Mouse (Mus musculus) forebrain, postnatal 0 days (tissue): ENCODE measurements around the gene Spon2. TPM values are rescaled to one million over a fixed set of nuclear protein-coding genes. Genes with fewer than 3 reads are reported as not detected.

Experiments used
- ATAC-seq: fragments of 200-750 bp; cut with Nextera tagmentation; 2 replicates; pipeline ENCODE4 v1.8.0; 2017; ENCODE audit warnings: mild to moderate bottlenecking, moderate library complexity
- DNase-seq: peaks from one replicate; pipeline ENCODE4 v3.0.0-alpha.2; 2015
- H3K27ac ChIP-seq: fragments of 300-500 bp; sonication (generic); 2 replicates; pipeline ENCODE4 v1.5.1; 2014; ENCODE audit warnings: low read depth, mild to moderate bottlenecking, antibody characterized with exemption, low read length, moderate library complexity, mixed read lengths
- H3K27me3 ChIP-seq: fragments of 300-500 bp; sonication (generic); 2 replicates; pipeline ENCODE4 v1.6.1; 2014; ENCODE audit warnings: mild to moderate bottlenecking, low read length, mixed read lengths; ENCODE audit not compliant: insufficient read depth
- H3K36me3 ChIP-seq: fragments of 300-500 bp; sonication (generic); 2 replicates; pipeline ENCODE4 v1.6.1; 2014; ENCODE audit warnings: mild to moderate bottlenecking, moderate library complexity; ENCODE audit not compliant: insufficient read depth
- H3K4me1 ChIP-seq: fragments of 300-500 bp; sonication (generic); 2 replicates; pipeline ENCODE4 v1.6.1; 2014; ENCODE audit warnings: antibody characterized with exemption; ENCODE audit not compliant: insufficient read depth
- H3K4me2 ChIP-seq: fragments of 300-500 bp; sonication (generic); 2 replicates; pipeline ENCODE4 v1.6.1; 2014; ENCODE audit warnings: low read depth, mild to moderate bottlenecking, moderate library complexity
- H3K4me3 ChIP-seq: fragments of 300-500 bp; sonication (generic); 2 replicates; pipeline ENCODE4 v1.5.1; 2014; ENCODE audit warnings: low read depth, low read length, mixed read lengths
- H3K9ac ChIP-seq: fragments of 300-500 bp; sonication (generic); 2 replicates; pipeline ENCODE4 v1.6.1; 2014; ENCODE audit warnings: mild to moderate bottlenecking
- H3K9me3 ChIP-seq: fragments of 300-500 bp; sonication (generic); 2 replicates; pipeline ENCODE4 v1.6.1; 2016; ENCODE audit warnings: low read length
- CTCF ChIP-seq: sonication (generic); IDR thresholded peaks from 2 replicates; pipeline ENCODE4 v1.5.1; 2016; ENCODE audit warnings: antibody characterized with exemption, control low read depth, low read depth
- WGBS: fragments of 180-500 bp; shearing (Covaris S2); extraction: QIAGEN DNeasy Blood & Tissue Kit; methylation state at CpG from one replicate; pipeline ENCODE4 v1.1.7; 2014; 5-methylcytosine and 5-hydroxymethylcytosine counted together
- polyA plus RNA-seq: library from polyadenylated mRNA; unstranded; fragments of >200 nt; fragmentation: Nextera tagmentation; extraction: Ambion mirVana; gene quantifications from 2 replicates; pipeline ENCODE4 v1.2.1, GENCODE M21; 2015
- total RNA-seq: library from RNA; depleted of rRNA; stranded (reverse); fragments of >200 nt; gene quantifications from 2 replicates; pipeline ENCODE4 v1.2.3, GENCODE M21; 2014

The Spon2 gene
- total and polyA plus RNA-seq, 2 experiments from 2014 or later = 2.3 to 4.3 TPM

- Histone ChIP-seq H3K4me3 (no peak overlapping the region), H3K9me3 (no peaks in the 10 kb centered on the region), H3K27ac (no peak overlapping the region), H3K9ac (no peak overlapping the region), H3K4me2 (no peak overlapping the region), H3K4me1 (peaks cover 4% of the 10 kb centered on the region; the same call in 1 of the 2 replicates), H3K36me3 (no peaks in the 10 kb centered on the region), H3K27me3 (no peaks in the 10 kb centered on the region)
- 82% methylated on average over 5 of the region's 5 CpGs for WGBS
- DNase-seq (no peak), ATAC-seq (no peak)
- TF ChIP-seq CTCF = no peak
Measured at GRCm38 (mm10) chr5:33225673-33226072, 7.4 kb upstream of the Spon2 start.

DNA sequence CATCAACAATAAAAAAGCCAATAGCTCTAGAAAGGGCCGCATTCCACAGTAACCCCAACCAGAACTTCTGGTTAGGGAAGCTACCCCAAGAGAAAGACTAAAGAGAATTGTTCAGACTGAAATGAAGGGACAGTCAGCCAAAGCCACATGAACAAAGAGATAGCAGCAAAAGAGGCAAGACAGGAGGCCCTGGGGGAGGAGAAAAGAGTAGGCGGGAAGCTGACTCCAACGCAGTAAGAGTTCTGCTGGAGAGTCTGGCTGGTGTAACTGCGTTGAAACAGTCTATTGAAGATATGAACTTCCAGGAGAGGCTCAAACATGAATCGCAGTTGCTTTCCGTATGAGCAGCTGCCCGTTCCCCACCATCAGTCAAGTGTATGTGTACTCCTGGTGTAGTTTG lies 6.2 kb upstream of the Spon2 start:
- no peak overlapping the region for H3K27ac ChIP-seq
- no peaks in the 10 kb centered on the region for H3K9me3 ChIP-seq
- H3K4me1 ChIP-seq = no peaks in the 10 kb centered on the region
- no peaks in the 10 kb centered on the region for H3K27me3 ChIP-seq
- no peaks in the 10 kb centered on the region for H3K36me3 ChIP-seq
- TF ChIP-seq CTCF = no peak
- no peak for DNase-seq
- no peak for ATAC-seq
- H3K4me3 ChIP-seq = no peak overlapping the region
- H3K9ac ChIP-seq = no peak overlapping the region
- WGBS = 86% methylated on average over 7 of the region's 7 CpGs
- no peak overlapping the region for H3K4me2 ChIP-seq

- Histone ChIP-seq H3K9me3 (no peaks in the 10 kb centered on the region), H3K4me1 (no peaks in the 10 kb centered on the region), H3K9ac (no peak overlapping the region), H3K4me3 (no peak overlapping the region), H3K36me3 (no peaks in the 10 kb centered on the region), H3K27ac (no peak overlapping the region), H3K4me2 (no peak overlapping the region), H3K27me3 (no peaks in the 10 kb centered on the region)
- 75% methylated on average over 9 of the region's 9 CpGs for WGBS
- no peak for TF ChIP-seq CTCF
- ATAC-seq (no peak), DNase-seq (no peak)
Measured at GRCm38 (mm10) chr5:33222841-33223744, 4.8 kb upstream of the Spon2 start.

DNA sequence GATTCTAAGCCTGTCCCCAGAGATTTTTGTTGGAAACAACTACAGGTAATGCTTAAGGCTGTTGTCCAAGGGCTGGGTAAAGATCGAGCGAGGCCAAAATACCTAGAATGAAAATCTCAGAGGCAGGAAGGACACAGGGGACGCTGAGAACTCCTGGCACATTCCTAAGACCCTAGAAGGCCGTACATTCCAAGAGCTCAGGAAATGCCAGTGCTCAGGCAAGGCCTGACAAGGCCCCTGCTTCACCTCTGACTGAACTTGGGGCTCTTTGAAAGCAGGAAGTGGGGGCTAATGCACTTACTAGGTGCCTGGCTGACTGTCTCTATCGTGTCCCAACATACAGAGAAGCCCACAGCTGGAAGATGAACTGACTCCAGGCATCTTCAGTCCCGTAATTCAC lies 4.1 kb upstream of the Spon2 start:
- Histone ChIP-seq H3K9me3 (no peaks in the 10 kb centered on the region), H3K27ac (no peak overlapping the region), H3K4me3 (no peak overlapping the region), H3K36me3 (no peaks in the 10 kb centered on the region), H3K4me1 (no peaks in the 10 kb centered on the region), H3K9ac (no peak overlapping the region), H3K4me2 (no peak overlapping the region), H3K27me3 (no peaks in the 10 kb centered on the region)
- ATAC-seq = no peak
- TF ChIP-seq CTCF = no peak
- WGBS = 82% methylated on average over 6 of the region's 6 CpGs
- no peak for DNase-seq

- no peaks in the 10 kb centered on the region for H3K27me3 ChIP-seq
- H3K27ac ChIP-seq = no peak overlapping the region
- no peaks in the 10 kb centered on the region for H3K4me1 ChIP-seq
- H3K4me3 ChIP-seq = no peak overlapping the region
- no peak for TF ChIP-seq CTCF
- H3K9me3 ChIP-seq = no peaks in the 10 kb centered on the region
- no peak overlapping the region for H3K4me2 ChIP-seq
- ATAC-seq (no peak; the same call in 1 of the 2 replicates), DNase-seq (no peak)
- 69% methylated on average over 10 of the region's 10 CpGs for WGBS
- no peak overlapping the region for H3K9ac ChIP-seq
- no peaks in the 10 kb centered on the region for H3K36me3 ChIP-seq
Measured at GRCm38 (mm10) chr5:33220350-33221044, 2.2 kb upstream of the Spon2 start.

DNA sequence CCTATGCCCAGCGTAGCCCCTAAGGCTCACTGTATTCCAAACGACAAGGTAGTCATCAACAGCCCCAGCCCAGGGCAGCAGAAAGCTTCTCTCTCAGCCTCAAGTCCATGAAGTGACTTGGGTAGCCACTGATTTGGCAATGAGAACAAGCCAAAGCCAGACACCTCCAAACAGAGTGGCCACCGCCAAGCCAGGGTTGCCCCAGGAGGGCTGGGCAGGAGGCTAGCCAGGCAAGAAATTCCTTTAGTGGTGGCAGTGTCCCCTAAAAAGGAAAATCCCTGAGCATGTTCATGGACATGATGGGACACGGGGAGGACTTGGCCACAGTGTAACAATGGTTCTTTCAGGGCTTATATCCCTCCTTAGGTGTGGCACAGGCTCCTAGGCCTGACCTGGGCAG lies 1.6 kb upstream of the Spon2 start:
- TF ChIP-seq CTCF = no peak
- Histone ChIP-seq H3K27me3 (no peaks in the 10 kb centered on the region), H3K4me2 (no peak overlapping the region), H3K9ac (no peak overlapping the region), H3K4me3 (no peak overlapping the region), H3K36me3 (no peaks in the 10 kb centered on the region), H3K4me1 (no peaks in the 10 kb centered on the region), H3K9me3 (no peaks in the 10 kb centered on the region), H3K27ac (no peak overlapping the region)
- DNase-seq (no peak), ATAC-seq (no peak)
- 91% methylated on average over 4 of the region's 4 CpGs for WGBS
